Mouse (Mus musculus) myocyte (in vitro differentiated cells): Measurements from ENCODE around the gene Sidt1.

ENCODE experiments used
- CEBPB ChIP-seq: IDR thresholded peaks from 2 replicates; pipeline ENCODE4 v1.6.1; 2011; ENCODE audit warnings: mild to moderate bottlenecking, moderate library complexity; ENCODE audit not compliant: poor library complexity, insufficient read depth, severe bottlenecking
- E2F4 ChIP-seq: IDR thresholded peaks from one replicate; pipeline ENCODE4 v1.6.1; 2011; ENCODE audit warnings: mild to moderate bottlenecking, control low read depth, moderate library complexity; ENCODE audit not compliant: insufficient read depth
- MAX ChIP-seq: IDR thresholded peaks from one replicate; pipeline ENCODE4 v1.6.1; 2011; ENCODE audit warnings: low read depth, mild to moderate bottlenecking, control low read depth
- MYOD1 ChIP-seq, 3 experiments: IDR thresholded peaks; one replicate each; pipeline ENCODE4 v1.6.1; 2011; ENCODE audit warnings: control low read depth in 2 of 3, low read depth in 2 of 3, mild to moderate bottlenecking in 2 of 3, moderate library complexity in 1 of 3; ENCODE audit not compliant: insufficient read length in 2 of 3, control insufficient read depth in 1 of 3
- MYOG ChIP-seq, 3 experiments: IDR thresholded peaks; one replicate each; pipeline ENCODE4 v1.6.1; 2011; ENCODE audit warnings: control low read depth in 2 of 3, low read depth in 2 of 3, mild to moderate bottlenecking in 2 of 3; ENCODE audit not compliant: insufficient read length in 2 of 3, control insufficient read depth in 1 of 3, insufficient read depth in 1 of 3
- POLR2A ChIP-seq: IDR thresholded peaks from one replicate; pipeline ENCODE4 v1.6.1; 2011; ENCODE audit warnings: low read depth, mild to moderate bottlenecking, control low read depth, moderate library complexity; ENCODE audit not compliant: insufficient read length
- POLR2AphosphoS2 ChIP-seq: IDR thresholded peaks from one replicate; pipeline ENCODE4 v1.6.1; 2011; ENCODE audit warnings: low read depth, control low read depth; ENCODE audit not compliant: insufficient read length
- TCF12 ChIP-seq: IDR thresholded peaks from one replicate; pipeline ENCODE4 v1.6.1; 2011; ENCODE audit warnings: mild to moderate bottlenecking, control low read depth; ENCODE audit not compliant: poor library complexity, insufficient read depth, severe bottlenecking
- TCF3 ChIP-seq: IDR thresholded peaks from one replicate; pipeline ENCODE4 v1.6.1; 2011; ENCODE audit warnings: low read depth, control low read depth; ENCODE audit not compliant: insufficient read length
- USF1 ChIP-seq: IDR thresholded peaks from one replicate; pipeline ENCODE4 v1.6.1; 2011; ENCODE audit warnings: low read depth, mild to moderate bottlenecking, control low read depth, moderate library complexity

GRCm38 (mm10) chr16:44357571-44358268 lies 24.7 kb upstream of the Sidt1 start:
- TF ChIP-seq MAX (no peak), POLR2A (no peak), USF1 (no peak), MYOG (IDR thresholded peaks at IDR 0.05; ENCODE audit: control insufficient read depth in 1 of 3, insufficient read depth in 1 of 3, insufficient read length in 2 of 3, low read depth in 2 of 3) (no peak), TCF12 (no peak), MYOD1 (IDR thresholded peaks at IDR 0.05; ENCODE audit: control insufficient read depth in 1 of 3, insufficient read length in 2 of 3, low read depth in 2 of 3) (no peak), E2F4 (no peak), CEBPB (no peak), POLR2AphosphoS2 (no peak), TCF3 (no peak)
